Mouse (Mus musculus) hindbrain, postnatal 0 days (tissue): ENCODE measurements at regions not wholly inside any gene's neighbourhood (a gene's known extent, or its start where the extent isn't known, plus 50 kb on each side); places are given as distances from the start of the nearest gene placed in this dataset.

ENCODE experiments used
- ATAC-seq: fragments of 200-750 bp; cut with Nextera tagmentation; 2 replicates; pipeline ENCODE4 v1.8.0; 2017; ENCODE audit warnings: mild to moderate bottlenecking, moderate TSS enrichment, moderate library complexity
- DNase-seq: peaks from one replicate; pipeline ENCODE4 v3.0.0-alpha.2; 2015; ENCODE audit warnings: low spot score
- H3K27ac ChIP-seq: fragments of 300-500 bp; sonication (generic); 2 replicates; pipeline ENCODE4 v1.5.1; 2014; ENCODE audit warnings: mild to moderate bottlenecking
- H3K27me3 ChIP-seq: fragments of 300-500 bp; sonication (generic); 2 replicates; pipeline ENCODE4 v1.6.1; 2014; ENCODE audit warnings: low read length, mixed read lengths; ENCODE audit not compliant: insufficient read depth
- H3K36me3 ChIP-seq: fragments of 300-500 bp; sonication (generic); 2 replicates; pipeline ENCODE4 v1.6.1; 2014; ENCODE audit warnings: low read length, mixed read lengths; ENCODE audit not compliant: insufficient read depth
- H3K4me1 ChIP-seq: fragments of 300-500 bp; sonication (generic); 2 replicates; pipeline ENCODE4 v1.6.1; 2014; ENCODE audit warnings: antibody characterized with exemption, low read length, mixed read lengths; ENCODE audit not compliant: insufficient read depth
- H3K4me2 ChIP-seq: fragments of 300-500 bp; sonication (generic); 2 replicates; pipeline ENCODE4 v1.6.1; 2014; ENCODE audit warnings: low read depth, mild to moderate bottlenecking, low read length, moderate library complexity, mixed read lengths
- H3K4me3 ChIP-seq: fragments of 300-500 bp; sonication (generic); 2 replicates; pipeline ENCODE4 v1.5.1; 2014; ENCODE audit warnings: low read length
- H3K9ac ChIP-seq: fragments of 300-500 bp; sonication (generic); replicated peaks from 2 replicates; pipeline ENCODE4 v1.6.1; 2014; ENCODE audit warnings: mild to moderate bottlenecking, low read length, moderate library complexity, mixed read lengths
- H3K9me3 ChIP-seq: fragments of 300-500 bp; sonication (generic); 2 replicates; pipeline ENCODE4 v1.6.1; 2016; ENCODE audit warnings: low read length, mixed read lengths
- CTCF ChIP-seq: IDR thresholded peaks from 2 replicates; pipeline ENCODE4 v1.5.1; 2016; ENCODE audit warnings: antibody characterized with exemption, control low read depth, low read depth
- WGBS: fragments of 180-500 bp; shearing (Covaris S2); extraction: QIAGEN DNeasy Blood & Tissue Kit; methylation state at CpG from one replicate; pipeline ENCODE4 v1.1.7; 2014; 5-methylcytosine and 5-hydroxymethylcytosine counted together

GRCm38 (mm10) chr2:124753717-124754116 is 314.2 kb upstream of the Slc24a5 start:
- H3K36me3 ChIP-seq = no peaks in the 10 kb centered on the region
- no peak overlapping the region for H3K4me3 ChIP-seq
- no peaks in the 10 kb centered on the region for H3K4me1 ChIP-seq
- no peak overlapping the region for H3K9ac ChIP-seq
- no peak overlapping the region for H3K4me2 ChIP-seq
- 82% methylated on average over 5 of the region's 5 CpGs for WGBS
- no peak overlapping the region for H3K27ac ChIP-seq
- ATAC-seq (no peak), DNase-seq (no peak)
- H3K27me3 ChIP-seq = no peaks in the 10 kb centered on the region
- H3K9me3 ChIP-seq = no peaks in the 10 kb centered on the region; the same call in 1 of the 2 replicates
- TF ChIP-seq CTCF = no peak

GRCm38 (mm10) chr2:124755244-124755643 is 312.7 kb upstream of the Slc24a5 start:
- no peak for TF ChIP-seq CTCF
- no peak for ATAC-seq

GRCm38 (mm10) chr2:124758992-124759391 is 308.9 kb upstream of the Slc24a5 start:
- no peak overlapping the region for H3K4me3 ChIP-seq
- H3K9me3 ChIP-seq = no peaks in the 10 kb centered on the region
- H3K36me3 ChIP-seq = no peaks in the 10 kb centered on the region
- H3K9ac ChIP-seq = no peak overlapping the region
- H3K27me3 ChIP-seq = no peaks in the 10 kb centered on the region
- 88% methylated on average over 2 of the region's 2 CpGs for WGBS
- no peak overlapping the region for H3K4me2 ChIP-seq
- ATAC-seq (no peak), DNase-seq (no peak)
- no peak overlapping the region for H3K27ac ChIP-seq
- no peak for TF ChIP-seq CTCF
- no peaks in the 10 kb centered on the region for H3K4me1 ChIP-seq

More at GRCm38 (mm10) chr2:124755244-124755643, 312.7 kb upstream of the Slc24a5 start:
- Histone ChIP-seq H3K4me1 (no peaks in the 10 kb centered on the region), H3K4me3 (no peak overlapping the region), H3K27me3 (no peaks in the 10 kb centered on the region), H3K4me2 (no peak overlapping the region), H3K36me3 (no peaks in the 10 kb centered on the region), H3K9ac (no peak overlapping the region), H3K9me3 (no peaks in the 10 kb centered on the region; the same call in 1 of the 2 replicates), H3K27ac (no peak overlapping the region)
- DNase-seq = no peak
- 95% methylated on average over 4 of the region's 4 CpGs for WGBS

- WGBS = 62% methylated on average over 7 of the region's 7 CpGs
- TF ChIP-seq CTCF = no peak
- Histone ChIP-seq H3K27ac (no peak overlapping the region), H3K9me3 (no peaks in the 10 kb centered on the region), H3K36me3 (no peaks in the 10 kb centered on the region), H3K9ac (no peak overlapping the region), H3K27me3 (no peaks in the 10 kb centered on the region), H3K4me1 (no peaks in the 10 kb centered on the region), H3K4me3 (no peak overlapping the region), H3K4me2 (no peak overlapping the region)
- ATAC-seq = no peak
- DNase-seq = no peak
These were observed 304.3 kb upstream of the Slc24a5 start for GRCm38 (mm10) chr2:124763650-124764049.

GRCm38 (mm10) chr2:124764186-124764910 is 303.6 kb upstream of the Slc24a5 start:
- no peak overlapping the region for H3K9ac ChIP-seq
- DNase-seq = peak; percentile 43
- no peak for TF ChIP-seq CTCF
- whole genome bisulfite sequencing = 15% methylated on average over 10 of the region's 10 CpGs
- H3K27me3 ChIP-seq = no peaks in the 10 kb centered on the region
- ATAC-seq = no peak
- no peaks in the 10 kb centered on the region for H3K9me3 ChIP-seq
- no peaks in the 10 kb centered on the region for H3K36me3 ChIP-seq
- H3K4me1 ChIP-seq = no peaks in the 10 kb centered on the region
- H3K4me2 ChIP-seq = no peak overlapping the region
- H3K27ac ChIP-seq = no peak overlapping the region
- H3K4me3 ChIP-seq = no peak overlapping the region

GRCm38 (mm10) chr2:124769267-124769967 is 298.5 kb upstream of the Slc24a5 start:
- H3K4me2 ChIP-seq = no peak overlapping the region
- DNase-seq (peak; percentile 65), ATAC-seq (peak; percentile 80)
- H3K9ac ChIP-seq = no peak overlapping the region
- H3K4me3 ChIP-seq = no peak overlapping the region
- no peaks in the 10 kb centered on the region for H3K36me3 ChIP-seq
- peaks cover 8% of the 10 kb centered on the region for H3K4me1 ChIP-seq
- H3K27ac ChIP-seq = no peak overlapping the region
- no peak for TF ChIP-seq CTCF
- no peaks in the 10 kb centered on the region for H3K27me3 ChIP-seq
- WGBS = 63% methylated on average over 6 of the region's 6 CpGs
- H3K9me3 ChIP-seq = no peaks in the 10 kb centered on the region

GRCm38 (mm10) chr2:124770028-124770427 is 297.9 kb upstream of the Slc24a5 start:
- Histone ChIP-seq H3K27me3 (no peaks in the 10 kb centered on the region), H3K9me3 (no peaks in the 10 kb centered on the region), H3K9ac (no peak overlapping the region), H3K4me1 (peaks cover 8% of the 10 kb centered on the region), H3K4me3 (no peak overlapping the region), H3K27ac (no peak overlapping the region), H3K4me2 (no peak overlapping the region), H3K36me3 (no peaks in the 10 kb centered on the region)
- no peak for TF ChIP-seq CTCF
- ATAC-seq (0 out of 2 replicates have a peak, but pooled peaks have one; percentile 61), DNase-seq (no peak)
- WGBS = 55% methylated on average over 2 of the region's 2 CpGs
